Mouse (Mus musculus) kidney, embryonic 15.5 days (tissue): ENCODE data around the gene Bcl2l2. TPM values are rescaled to one million over a fixed set of nuclear protein-coding genes. Genes with fewer than 3 reads are reported as not detected.

ENCODE experiments used
- ATAC-seq: fragments of 200-750 bp; cut with Nextera tagmentation; replicated peaks from 2 replicates; pipeline ENCODE4 v1.8.0; 2017; ENCODE audit warnings: moderate TSS enrichment; ENCODE audit not compliant: low FRiP score
- H3K27ac ChIP-seq: fragments of 300-500 bp; sonication (generic); 2 replicates; pipeline ENCODE4 v1.5.1; 2015; ENCODE audit warnings: mild to moderate bottlenecking, inconsistent platforms
- H3K27me3 ChIP-seq: fragments of 300-500 bp; sonication (generic); 2 replicates; pipeline ENCODE4 v1.6.1; 2015; ENCODE audit warnings: inconsistent platforms
- H3K36me3 ChIP-seq: fragments of 300-500 bp; sonication (generic); 2 replicates; pipeline ENCODE4 v1.6.1; 2015; ENCODE audit warnings: inconsistent platforms
- H3K4me1 ChIP-seq: fragments of 300-500 bp; sonication (generic); 2 replicates; pipeline ENCODE4 v1.6.1; 2015; ENCODE audit warnings: inconsistent platforms
- H3K4me2 ChIP-seq: fragments of 300-500 bp; sonication (generic); 2 replicates; pipeline ENCODE4 v1.6.1; 2015; ENCODE audit warnings: moderate library complexity, mild to moderate bottlenecking, inconsistent platforms
- H3K4me3 ChIP-seq: fragments of 300-500 bp; sonication (generic); replicated peaks from 2 replicates; pipeline ENCODE4 v1.5.1; 2015; ENCODE audit warnings: mild to moderate bottlenecking, inconsistent platforms
- H3K9ac ChIP-seq: fragments of 300-500 bp; sonication (generic); 2 replicates; pipeline ENCODE4 v1.6.1; 2015; ENCODE audit warnings: mild to moderate bottlenecking, inconsistent platforms
- H3K9me3 ChIP-seq: fragments of 300-500 bp; sonication (generic); replicated peaks from 2 replicates; pipeline ENCODE4 v1.6.1; 2016; ENCODE audit warnings: inconsistent platforms
- WGBS: fragments of 180-500 bp; shearing (Covaris S2); methylation state at CpG from one replicate; pipeline ENCODE4 v1.1.7; 2015; ENCODE audit warnings: mixed read lengths; 5-methylcytosine and 5-hydroxymethylcytosine counted together
- polyA plus RNA-seq: library from polyadenylated mRNA; unstranded; fragments of >200 nt; fragmentation: Nextera tagmentation; extraction: Ambion mirVana; gene quantifications from 2 replicates; pipeline ENCODE4 v1.2.1, GENCODE M21; 2015

The Bcl2l2 gene
- polyA plus RNA-seq, 1 experiment from 2014 or later, result 4.7 TPM

DNA sequence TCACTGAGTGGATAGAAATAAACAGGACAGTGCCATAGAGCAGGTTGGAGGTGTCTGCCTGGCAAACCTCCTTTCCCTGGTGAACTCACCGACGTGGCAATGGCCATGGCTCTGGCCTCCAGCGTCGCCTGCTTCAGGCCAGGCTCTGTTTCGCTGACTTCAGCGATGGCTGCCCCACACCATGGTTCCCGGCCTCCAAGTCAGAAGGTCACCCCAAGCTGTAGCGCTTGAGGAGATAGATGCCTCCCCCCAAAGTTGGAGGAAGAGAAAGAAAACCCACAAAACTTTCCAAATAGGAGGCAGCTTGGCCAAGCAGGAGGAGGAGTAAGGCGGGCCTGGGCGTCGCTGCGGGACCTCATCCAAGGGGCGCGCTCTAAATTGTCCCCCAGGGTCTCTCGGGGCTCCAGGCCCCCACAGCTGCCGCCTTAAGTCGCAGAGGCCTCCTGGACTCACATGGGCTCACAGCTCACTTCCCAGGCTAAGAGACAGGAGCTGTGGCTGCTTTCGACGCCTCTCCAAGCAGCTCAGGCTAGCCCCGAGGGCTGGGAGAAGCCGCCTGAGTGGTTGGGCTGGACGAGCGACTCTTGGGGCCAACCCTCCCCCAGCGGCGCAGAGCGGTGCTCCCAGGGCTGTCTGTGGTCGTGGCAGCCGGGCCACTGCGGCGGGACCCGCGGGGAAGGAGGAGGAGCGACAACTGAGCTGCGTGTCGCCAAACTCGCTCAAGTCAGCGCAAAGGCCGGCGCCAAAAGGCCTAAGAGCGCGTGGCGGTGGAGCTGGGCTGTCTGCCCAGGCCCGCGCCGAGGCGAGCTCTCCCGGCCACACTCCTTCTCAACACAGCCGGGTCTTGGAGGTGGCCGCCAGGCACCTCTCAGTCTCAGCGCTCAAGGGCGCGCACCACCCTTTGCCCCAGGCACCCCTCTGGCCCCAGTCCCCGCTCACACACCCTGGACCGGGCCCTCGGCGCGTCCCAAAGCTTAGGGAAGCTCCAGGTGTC is 42.5 kb downstream of the Bcl2l2 start, which contains the start of gene Efs:
Efs (minus strand) TSS at position 778 of the 994 bp plus-strand sequence.
- peaks cover 20% of the 10 kb centered on the region for H3K36me3 ChIP-seq
- H3K27ac ChIP-seq, result peak within 1 kb of the TSS; percentile 99
- H3K4me2 ChIP-seq, result peak within 1 kb of the TSS; percentile 94
- H3K9ac ChIP-seq, result peak within 1 kb of the TSS; percentile 74
- H3K9me3 ChIP-seq, result peaks cover 5% of the 10 kb centered on the region
- peak within 1 kb of the TSS; percentile 51 for H3K4me3 ChIP-seq
- no peaks in the 10 kb centered on the region for H3K27me3 ChIP-seq
- 3% methylated on average over 57 of the region's 57 CpGs for WGBS
- peak; percentile 60 for ATAC-seq
- peaks cover 51% of the 10 kb centered on the region for H3K4me1 ChIP-seq

DNA sequence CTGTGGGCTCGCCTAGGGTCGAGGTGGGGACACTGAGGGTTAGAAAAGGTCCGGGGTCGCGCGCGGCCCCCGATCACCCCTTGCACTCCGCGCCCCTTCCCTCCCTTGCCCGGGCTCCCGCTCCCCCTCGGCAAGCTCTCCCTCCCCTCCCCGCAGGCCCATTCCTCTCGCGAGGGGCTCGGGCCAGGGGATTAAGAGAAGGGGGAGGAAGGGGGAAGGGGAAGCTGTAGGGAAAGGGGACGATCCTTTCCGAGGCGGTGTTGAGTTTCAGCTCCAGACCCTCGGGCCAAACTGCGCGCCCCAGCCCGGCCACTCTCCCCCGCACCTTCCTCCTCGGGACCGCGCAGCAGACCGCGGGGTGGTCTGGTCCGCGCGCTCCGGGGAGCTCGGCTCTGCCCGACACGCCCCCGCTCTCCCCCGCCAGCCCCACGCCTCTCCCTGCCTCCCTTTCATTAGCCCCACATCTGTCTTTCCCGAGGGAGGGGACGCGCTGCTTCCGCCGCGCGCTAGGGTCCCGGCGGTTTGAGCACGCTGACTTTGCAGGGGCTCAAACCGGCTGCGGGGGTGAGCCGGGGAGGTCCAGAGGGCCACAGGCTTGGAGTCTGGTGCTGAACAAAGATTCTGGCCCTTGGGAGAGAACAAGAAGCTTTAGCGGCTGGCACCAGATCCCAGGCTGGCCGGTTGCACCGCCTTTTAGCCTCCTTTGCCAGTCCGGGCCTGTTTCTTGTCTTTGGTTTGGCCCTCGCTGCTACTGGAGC is 43.4 kb downstream of the Bcl2l2 start:
- peak; percentile 87 for ATAC-seq
- H3K36me3 ChIP-seq, result peaks cover 11% of the 10 kb centered on the region
- WGBS, result under 1% methylated on average over 55 of the region's 58 CpGs

DNA sequence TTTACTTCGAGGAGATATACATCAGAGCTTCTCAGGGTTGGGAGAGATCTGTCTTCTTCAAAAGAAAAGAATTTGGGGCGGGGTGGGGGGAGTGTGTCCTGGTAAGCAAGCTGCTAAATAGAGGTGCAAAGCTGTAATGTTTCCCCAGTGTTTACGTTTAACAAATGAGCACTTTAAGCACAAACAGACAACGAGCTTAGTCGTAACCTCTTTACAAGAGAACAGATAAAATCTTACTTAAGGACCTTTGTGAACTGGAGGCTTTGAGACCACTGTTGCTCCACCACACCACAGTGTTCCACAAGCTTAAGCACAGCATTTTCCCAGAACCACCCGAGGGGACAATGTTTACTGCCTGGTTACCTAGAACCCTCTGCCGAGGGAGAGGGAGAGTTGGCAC is 44.1 kb downstream of the Bcl2l2 start:
- Histone ChIP-seq H3K27ac (peak overlapping the region; percentile 99), H3K4me2 (peak overlapping the region; percentile 94), H3K9ac (peak overlapping the region; percentile 74), H3K4me3 (peak overlapping the region; percentile 51), H3K27me3 (no peaks in the 10 kb centered on the region), H3K9me3 (no peaks in the 10 kb centered on the region), H3K36me3 (peaks cover 4% of the 10 kb centered on the region), H3K4me1 (peaks cover 52% of the 10 kb centered on the region)
- ATAC-seq, result no peak
- WGBS, result 13% methylated on average over 7 of the region's 7 CpGs

More for the DNA sequence above, 43.4 kb downstream of the Bcl2l2 start:
- Histone ChIP-seq H3K4me2 (peak overlapping the region; percentile 94), H3K4me1 (peaks cover 52% of the 10 kb centered on the region), H3K4me3 (peak overlapping the region; percentile 51), H3K9ac (peak overlapping the region; percentile 74), H3K27me3 (no peaks in the 10 kb centered on the region), H3K9me3 (no peaks in the 10 kb centered on the region), H3K27ac (peak overlapping the region; percentile 99)

DNA sequence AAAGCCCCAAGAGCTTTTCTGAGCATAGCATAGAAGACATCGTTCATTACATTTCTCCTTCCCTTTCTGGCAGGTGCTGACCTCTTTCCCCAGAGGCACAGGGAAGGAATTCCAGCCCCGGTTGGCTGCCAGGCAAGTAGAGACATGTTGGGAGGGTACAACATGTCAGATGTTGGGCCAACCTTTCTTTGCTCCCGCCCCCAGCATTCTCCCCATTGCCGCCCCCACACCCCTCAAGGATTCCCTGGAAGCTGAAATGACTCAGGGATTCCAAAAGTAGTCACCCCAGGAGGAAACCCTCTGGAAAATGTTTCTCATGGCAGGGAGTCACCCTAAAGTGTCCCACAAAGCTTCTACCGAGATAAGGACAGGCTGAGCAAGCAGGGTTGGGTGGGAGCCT is 46.6 kb downstream of the Bcl2l2 start:
- Histone ChIP-seq H3K9ac (no peak overlapping the region), H3K4me1 (peaks cover 45% of the 10 kb centered on the region), H3K9me3 (no peaks in the 10 kb centered on the region), H3K4me2 (no peak overlapping the region), H3K27me3 (no peaks in the 10 kb centered on the region), H3K27ac (no peak overlapping the region), H3K4me3 (no peak overlapping the region), H3K36me3 (no peaks in the 10 kb centered on the region)
- WGBS, result 69% methylated on average over 5 of the region's 5 CpGs
- no peak for ATAC-seq

DNA sequence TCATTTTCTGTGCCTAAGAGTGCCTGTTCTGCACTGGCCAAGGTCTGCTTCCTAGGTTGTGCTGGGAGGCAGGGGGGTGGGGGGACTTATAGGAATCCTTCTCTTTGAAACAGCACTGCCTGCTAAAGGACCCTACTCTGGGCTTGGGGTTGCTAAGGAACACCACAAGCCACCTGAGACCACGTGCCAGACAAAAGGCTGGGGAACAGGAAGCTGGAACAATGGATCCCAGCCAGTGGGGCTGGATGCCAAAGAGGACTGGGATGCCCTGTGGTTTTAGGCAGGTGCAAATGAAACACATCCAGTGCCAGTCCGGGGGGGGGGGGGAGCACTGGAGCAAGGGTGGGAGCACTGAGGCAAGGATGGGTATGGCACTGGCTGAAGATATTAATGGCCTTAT is 47.3 kb downstream of the Bcl2l2 start:
- 39% methylated on average over 2 of the region's 2 CpGs for WGBS
- H3K27ac ChIP-seq, result no peak overlapping the region
- H3K4me1 ChIP-seq, result peaks cover 40% of the 10 kb centered on the region
- ATAC-seq, result no peak
- no peaks in the 10 kb centered on the region for H3K9me3 ChIP-seq
- H3K9ac ChIP-seq, result no peak overlapping the region
- no peaks in the 10 kb centered on the region for H3K36me3 ChIP-seq
- H3K27me3 ChIP-seq, result no peaks in the 10 kb centered on the region
- H3K4me2 ChIP-seq, result no peak overlapping the region
- H3K4me3 ChIP-seq, result no peak overlapping the region

DNA sequence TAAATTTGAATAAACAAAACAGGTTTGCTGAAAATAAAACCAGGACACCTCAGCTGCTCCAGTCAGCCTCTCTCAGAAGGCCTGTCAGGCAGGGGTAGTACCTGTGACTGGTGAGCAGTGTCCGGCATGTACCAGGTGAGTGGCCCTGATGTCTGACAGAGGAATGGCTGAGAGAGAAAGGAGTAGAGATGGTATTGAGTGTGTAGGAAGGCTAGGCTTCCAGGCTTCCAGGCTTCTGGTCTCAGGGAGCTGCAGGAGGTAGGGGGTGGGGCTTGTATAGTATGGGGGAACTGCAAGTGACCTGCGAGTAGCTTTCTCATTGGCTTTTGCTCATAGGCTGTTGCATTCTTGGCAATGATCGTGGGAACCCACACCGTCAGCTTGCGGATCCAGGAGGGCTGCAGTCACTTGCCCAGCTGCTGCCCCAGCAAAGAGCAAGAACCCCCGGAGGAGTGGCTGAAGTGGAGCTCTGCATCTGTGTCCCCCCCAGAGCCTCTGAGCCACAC is 49.5 kb downstream of the Bcl2l2 start, which contains the start of gene Il25:
Il25 (plus strand) TSS at position 51 of the 506 bp plus-strand sequence.
- Histone ChIP-seq H3K4me2 (no peak within 1 kb of the TSS), H3K36me3 (no peaks in the 10 kb centered on the region), H3K4me1 (peaks cover 35% of the 10 kb centered on the region), H3K27me3 (no peaks in the 10 kb centered on the region), H3K27ac (no peak within 1 kb of the TSS), H3K4me3 (no peak within 1 kb of the TSS), H3K9ac (no peak within 1 kb of the TSS), H3K9me3 (no peaks in the 10 kb centered on the region)
- ATAC-seq, result no peak
- 31% methylated on average over 6 of the region's 6 CpGs for WGBS

DNA sequence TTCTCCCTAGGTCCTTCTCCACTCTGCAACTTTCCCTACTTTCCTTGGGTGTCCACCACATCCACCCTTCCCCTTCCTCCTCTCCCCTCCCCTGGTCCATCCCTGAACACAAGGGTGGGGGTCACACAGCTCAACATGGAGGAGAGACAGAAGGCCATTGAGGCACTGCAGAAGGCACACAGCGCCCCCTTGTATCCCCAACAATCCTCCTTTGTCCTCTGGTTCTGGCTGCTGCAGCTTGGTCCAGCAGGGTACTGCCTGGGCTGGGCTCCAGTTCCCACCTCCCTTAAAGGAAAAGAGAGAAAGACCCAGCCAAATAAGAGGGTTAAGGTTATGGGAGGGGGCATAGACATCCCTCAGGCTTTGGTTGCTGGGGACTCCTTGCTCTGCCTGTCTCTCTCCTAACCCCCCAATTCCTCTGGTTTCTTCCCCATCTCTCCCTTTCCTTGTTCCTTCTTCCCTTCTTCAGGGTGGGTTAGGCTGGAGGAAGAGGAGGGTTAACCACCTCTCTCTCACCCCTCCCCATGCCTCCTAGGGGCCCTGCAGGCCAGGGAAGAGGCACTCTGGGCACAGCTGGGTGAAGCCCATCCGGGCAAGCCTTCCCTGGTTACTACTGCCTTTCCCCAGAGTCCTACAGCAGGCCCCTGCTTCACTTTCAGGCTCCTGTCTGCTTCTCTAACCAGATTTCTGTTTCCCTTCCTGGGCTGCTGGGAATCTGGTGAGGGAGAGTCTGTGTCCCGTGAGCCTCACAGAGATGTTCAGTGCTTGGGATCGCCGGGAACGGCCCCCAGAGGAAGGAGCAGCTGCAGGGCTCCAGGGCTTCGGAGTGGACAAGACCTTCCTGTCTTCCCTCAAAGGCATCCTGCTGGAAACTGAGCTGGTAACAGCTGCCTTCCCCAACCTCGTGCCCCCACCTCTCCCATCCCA is 53.0 kb downstream of the Bcl2l2 start, which contains the start of gene Cmtm5:
Cmtm5 (plus strand) TSS at position 358 of the 927 bp plus-strand sequence.
- H3K4me1 ChIP-seq, result peaks cover 35% of the 10 kb centered on the region
- peak; percentile 57 for ATAC-seq
- H3K27ac ChIP-seq, result peak within 1 kb of the TSS; percentile 82
- H3K4me2 ChIP-seq, result peak within 1 kb of the TSS; percentile 41
- 18% methylated on average over 8 of the region's 8 CpGs for WGBS
- H3K9ac ChIP-seq, result peak within 1 kb of the TSS; percentile 5; the same call in 1 of the 2 replicates
- H3K27me3 ChIP-seq, result no peaks in the 10 kb centered on the region
- H3K4me3 ChIP-seq, result 0 out of 2 replicates have a peak within 1 kb of the TSS, but pooled peaks have one; percentile 12
- no peaks in the 10 kb centered on the region for H3K36me3 ChIP-seq
- H3K9me3 ChIP-seq, result no peaks in the 10 kb centered on the region

DNA sequence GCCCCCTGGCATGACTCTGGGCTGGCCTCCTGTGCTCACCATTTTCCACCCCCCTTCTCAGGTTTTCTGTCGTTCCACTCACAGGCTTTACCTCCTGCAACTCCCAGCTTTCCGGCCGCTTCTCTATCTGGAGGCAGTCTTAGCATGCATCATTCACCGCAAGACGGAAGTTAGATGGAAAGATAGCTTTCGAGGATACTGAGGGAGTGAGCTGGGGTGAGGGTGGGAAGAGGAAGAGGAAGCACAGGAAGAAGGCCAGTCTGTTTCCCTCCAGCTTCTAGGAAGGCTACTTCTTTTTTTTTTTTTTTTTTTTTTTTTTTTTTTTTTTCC is 53.6 kb downstream of the Bcl2l2 start:
- no peaks in the 10 kb centered on the region for H3K36me3 ChIP-seq
- 18% methylated on average over 6 of the region's 6 CpGs for WGBS
- no peaks in the 10 kb centered on the region for H3K27me3 ChIP-seq
- no peak; the same call in 1 of the 2 replicates for ATAC-seq
- no peaks in the 10 kb centered on the region for H3K9me3 ChIP-seq
- peak overlapping the region; percentile 41 for H3K4me2 ChIP-seq
- 0 out of 2 replicates have a peak overlapping the region, but pooled peaks have one; percentile 12 for H3K4me3 ChIP-seq
- H3K27ac ChIP-seq, result peak overlapping the region; percentile 82
- H3K4me1 ChIP-seq, result peaks cover 35% of the 10 kb centered on the region
- H3K9ac ChIP-seq, result peak overlapping the region; percentile 5; the same call in 1 of the 2 replicates

DNA sequence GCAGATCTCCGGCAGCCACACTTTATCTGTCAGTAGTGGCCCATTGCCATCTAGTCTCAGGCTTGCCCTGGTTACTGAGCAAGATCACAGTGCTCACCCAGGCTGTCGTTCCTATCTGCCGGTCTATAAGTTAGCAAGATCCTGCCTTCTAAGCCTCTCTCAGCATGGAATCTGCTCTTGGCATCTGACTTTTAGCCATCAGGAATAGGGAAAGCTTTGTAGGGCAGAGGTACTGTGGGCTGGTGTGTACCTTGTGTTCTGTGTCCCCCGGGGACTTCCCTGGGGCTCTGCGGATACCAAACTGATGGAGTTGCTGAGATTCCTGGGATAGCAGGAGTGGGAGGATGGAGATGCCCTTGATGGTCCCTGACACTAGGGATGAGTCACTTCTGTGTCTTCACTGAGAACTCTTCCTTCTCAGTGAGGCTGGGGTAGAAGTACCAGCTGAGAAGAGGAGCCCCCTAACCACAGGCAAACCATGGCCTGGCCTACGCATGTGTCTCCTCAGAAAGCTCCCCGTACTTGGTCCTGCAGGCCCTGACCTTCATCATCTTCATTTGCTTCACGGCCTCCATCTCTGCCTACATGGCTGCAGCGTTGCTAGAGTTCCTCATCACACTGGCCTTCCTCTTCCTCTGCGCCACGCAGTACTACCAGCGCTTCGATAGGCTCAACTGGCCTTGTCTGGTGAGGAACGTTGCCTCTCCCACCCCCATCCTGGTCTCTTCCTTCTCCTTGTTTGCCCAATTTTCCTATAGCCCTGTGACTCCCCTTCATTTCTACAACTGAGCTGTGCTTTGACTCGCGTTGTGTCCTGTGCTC is 54.4 kb downstream of the Bcl2l2 start:
- 83% methylated on average over 16 of the region's 16 CpGs for WGBS
- Histone ChIP-seq H3K9me3 (no peaks in the 10 kb centered on the region), H3K4me2 (no peak overlapping the region), H3K27me3 (no peaks in the 10 kb centered on the region), H3K27ac (no peak overlapping the region), H3K4me1 (peaks cover 35% of the 10 kb centered on the region), H3K4me3 (no peak overlapping the region), H3K9ac (no peak overlapping the region), H3K36me3 (no peaks in the 10 kb centered on the region)
- ATAC-seq, result no peak
